Mouse (Mus musculus): Measurements from ENCODE around the gene Cacna1h.

GRCm38 (mm10) chr17:25415421-25415913 is 18.1 kb downstream of the Cacna1h start:
- TF ChIP-seq POLR2A (IDR thresholded peaks at IDR 0.05; ENCODE audit: borderline replicate concordance, extremely low read depth, insufficient read depth, insufficient read length, poor library complexity, severe bottlenecking) (no peak), CTCF (IDR thresholded peaks at IDR 0.05; ENCODE audit: borderline replicate concordance, extremely low read depth, insufficient read depth, insufficient read length) (no peak)

Measured in brain, embryonic 14.5 days (tissue).